Mouse (Mus musculus) neutrophil, adult 65 days (primary cell): ENCODE data around the gene Mup2. TPM values are rescaled to one million over a fixed set of nuclear protein-coding genes. Genes with fewer than 3 reads are reported as not detected.

Experiments
- total RNA-seq: library from RNA; stranded (reverse); gene quantifications from 2 replicates; pipeline ENCODE4 v1.2.4, GENCODE M21; 2023

Gene Mup2
- total RNA-seq: not detected in 2 replicates

GRCm38 (mm10) chr4:60154189-60154588 is at the start of gene Mup2:
TSS of gene Mup2 (minus strand) at chr4:60154289.

Other genes with a start within 250 kb of the Mup2 start
- not detected in 2 replicates for gene Slc46a2, start 239.2 kb downstream of the Mup2 start, total RNA-seq
- gene Mup4, start 193.6 kb downstream of the Mup2 start, total RNA-seq: not detected in 2 replicates
- not detected in 2 replicates for gene Mup6, start 190.0 kb downstream of the Mup2 start, total RNA-seq
- gene Mup7, start 83.8 kb downstream of the Mup2 start, total RNA-seq: not detected in 2 replicates
- gene Mup8, start 68.3 kb upstream of the Mup2 start, total RNA-seq: not detected in 2 replicates